Mouse (Mus musculus) lung, embryonic 14.5 days (tissue): ENCODE data around the gene Yjefn3. TPM values are rescaled to one million over a fixed set of nuclear protein-coding genes. Genes with fewer than 3 reads are reported as not detected.

Source experiments
- ATAC-seq: fragments of 200-750 bp; cut with Nextera tagmentation; 2 replicates; pipeline ENCODE4 v1.8.0; 2017; ENCODE audit warnings: mild to moderate bottlenecking, moderate TSS enrichment, moderate library complexity; ENCODE audit not compliant: insufficient read depth
- DNase-seq: peaks from one replicate; pipeline ENCODE4 v3.0.0-alpha.2; 2015
- H3K27ac ChIP-seq: fragments of 300-500 bp; sonication (generic); 2 replicates; pipeline ENCODE4 v1.5.1; 2014; ENCODE audit warnings: low read depth, mild to moderate bottlenecking, moderate library complexity
- H3K27me3 ChIP-seq: fragments of 300-500 bp; sonication (generic); 2 replicates; pipeline ENCODE4 v1.6.1; 2014; ENCODE audit warnings: low read length, control low read depth; ENCODE audit not compliant: insufficient read depth
- H3K36me3 ChIP-seq: fragments of 300-500 bp; sonication (generic); 2 replicates; pipeline ENCODE4 v1.6.1; 2014; ENCODE audit warnings: control low read depth; ENCODE audit not compliant: insufficient read depth
- H3K4me1 ChIP-seq: fragments of 300-500 bp; sonication (generic); 2 replicates; pipeline ENCODE4 v1.6.1; 2014; ENCODE audit warnings: antibody characterized with exemption, control low read depth; ENCODE audit not compliant: insufficient read depth
- H3K4me2 ChIP-seq: fragments of 300-500 bp; sonication (generic); 2 replicates; pipeline ENCODE4 v1.6.1; 2014; ENCODE audit warnings: mild to moderate bottlenecking
- H3K4me3 ChIP-seq: fragments of 300-500 bp; sonication (generic); 2 replicates; pipeline ENCODE4 v1.5.1; 2014; ENCODE audit warnings: low read depth, low read length
- H3K9ac ChIP-seq: fragments of 300-500 bp; sonication (generic); 2 replicates; pipeline ENCODE4 v1.6.1; 2014
- H3K9me3 ChIP-seq: fragments of 300-500 bp; sonication (generic); 2 replicates; pipeline ENCODE4 v1.6.1; 2016; ENCODE audit warnings: low read depth, low read length, control low read depth
- CTCF ChIP-seq: IDR thresholded peaks from 2 replicates; pipeline ENCODE4 v1.5.1; 2016; ENCODE audit warnings: antibody characterized with exemption, low read depth
- WGBS: fragments of 180-500 bp; shearing (Covaris S2); extraction: QIAGEN DNeasy Blood & Tissue Kit; methylation state at CpG from one replicate; pipeline ENCODE4 v1.1.7; 2014; 5-methylcytosine and 5-hydroxymethylcytosine counted together
- polyA plus RNA-seq: library from polyadenylated mRNA; unstranded; fragments of >200 nt; fragmentation: Nextera tagmentation; extraction: Ambion mirVana; gene quantifications from 2 replicates; pipeline ENCODE4 v1.2.1, GENCODE M21; 2014

Yjefn3 gene
- polyA plus RNA-seq, 1 experiment from 2014 or later, result 4.3 TPM

DNA sequence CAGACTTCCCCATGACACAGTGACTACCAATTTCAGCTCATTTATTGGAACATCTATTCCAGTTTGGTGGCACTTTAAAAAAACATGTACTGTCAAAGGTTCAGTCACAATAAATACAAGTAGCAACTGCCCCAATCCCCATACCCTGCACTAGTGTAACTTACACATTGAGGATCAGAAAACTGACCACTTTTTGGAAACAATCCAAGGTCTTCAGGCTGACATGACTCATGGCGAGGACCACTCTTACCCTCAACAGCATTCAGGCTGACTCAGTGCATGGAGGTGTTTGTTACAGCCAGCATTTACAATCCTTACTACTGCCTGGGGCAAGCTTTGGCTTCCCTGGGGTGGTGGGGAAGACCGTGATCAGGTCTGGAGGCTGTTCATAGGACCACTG, 4.6 kb upstream of the Yjefn3 start:
- no peaks in the 10 kb centered on the region for H3K4me1 ChIP-seq
- no peak overlapping the region for H3K4me2 ChIP-seq
- no peak overlapping the region for H3K9ac ChIP-seq
- no peaks in the 10 kb centered on the region for H3K9me3 ChIP-seq
- no peak overlapping the region for H3K4me3 ChIP-seq
- WGBS, result 72% methylated on average over 2 of the region's 2 CpGs
- no peak overlapping the region for H3K27ac ChIP-seq
- TF ChIP-seq CTCF, result no peak
- H3K27me3 ChIP-seq, result no peaks in the 10 kb centered on the region
- no peak for ATAC-seq
- DNase-seq, result no peak
- peaks cover 47% of the 10 kb centered on the region for H3K36me3 ChIP-seq

DNA sequence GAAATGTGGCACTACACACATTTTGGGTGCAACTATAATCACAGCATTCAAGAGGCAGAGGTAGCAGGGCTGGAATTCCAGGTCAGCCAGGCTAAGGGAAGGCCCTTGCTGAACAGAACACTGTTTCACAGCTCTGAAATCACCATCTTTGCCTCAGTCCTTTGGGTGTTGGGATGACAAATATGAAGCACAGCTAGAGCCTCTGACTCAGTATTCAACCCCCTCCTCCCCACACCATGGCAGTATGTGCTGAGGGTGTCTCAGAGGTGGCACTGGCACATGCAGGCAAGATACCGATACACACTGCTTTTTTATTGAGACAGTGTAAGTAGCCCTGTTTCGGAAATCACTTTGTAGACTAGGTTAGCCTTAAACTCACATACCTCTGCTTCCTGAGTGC, 3.7 kb upstream of the Yjefn3 start:
- Histone ChIP-seq H3K4me2 (no peak overlapping the region), H3K4me1 (no peaks in the 10 kb centered on the region), H3K9me3 (no peaks in the 10 kb centered on the region), H3K36me3 (peaks cover 38% of the 10 kb centered on the region), H3K4me3 (no peak overlapping the region), H3K27me3 (no peaks in the 10 kb centered on the region), H3K27ac (no peak overlapping the region), H3K9ac (no peak overlapping the region)
- no peak for DNase-seq
- no peak for ATAC-seq
- TF ChIP-seq CTCF, result no peak
- WGBS, result 83% methylated on average over 2 of the region's 2 CpGs

DNA sequence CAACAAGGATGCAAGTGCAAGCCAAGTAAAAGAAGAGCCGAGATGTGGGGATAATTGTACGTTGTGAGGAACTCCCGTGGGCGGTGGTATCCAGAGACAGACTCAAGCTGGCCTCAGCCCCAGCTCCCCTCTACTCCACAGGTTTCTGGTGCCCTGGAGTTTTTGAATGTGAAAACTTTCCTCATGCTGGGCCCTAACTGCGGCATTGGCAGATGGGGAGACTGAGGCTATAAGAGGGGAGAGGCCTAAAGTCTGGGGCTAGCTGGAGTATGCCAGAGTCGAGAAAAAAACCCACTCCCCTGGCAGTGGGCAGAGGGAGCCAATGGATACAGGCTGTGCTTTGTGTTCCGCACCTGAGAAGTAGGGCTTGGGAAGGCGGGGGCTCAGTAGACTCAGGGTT, 1.6 kb upstream of the Yjefn3 start:
- Histone ChIP-seq H3K27ac (no peak overlapping the region), H3K4me3 (no peak overlapping the region), H3K9me3 (no peaks in the 10 kb centered on the region), H3K4me2 (peak overlapping the region; percentile 94), H3K9ac (0 out of 2 replicates have a peak overlapping the region, but pooled peaks have one; percentile 27), H3K36me3 (peaks cover 17% of the 10 kb centered on the region), H3K27me3 (no peaks in the 10 kb centered on the region), H3K4me1 (peaks cover 6% of the 10 kb centered on the region)
- no peak for ATAC-seq
- DNase-seq, result no peak
- WGBS, result 69% methylated on average over 8 of the region's 8 CpGs
- TF ChIP-seq CTCF, result no peak

DNA sequence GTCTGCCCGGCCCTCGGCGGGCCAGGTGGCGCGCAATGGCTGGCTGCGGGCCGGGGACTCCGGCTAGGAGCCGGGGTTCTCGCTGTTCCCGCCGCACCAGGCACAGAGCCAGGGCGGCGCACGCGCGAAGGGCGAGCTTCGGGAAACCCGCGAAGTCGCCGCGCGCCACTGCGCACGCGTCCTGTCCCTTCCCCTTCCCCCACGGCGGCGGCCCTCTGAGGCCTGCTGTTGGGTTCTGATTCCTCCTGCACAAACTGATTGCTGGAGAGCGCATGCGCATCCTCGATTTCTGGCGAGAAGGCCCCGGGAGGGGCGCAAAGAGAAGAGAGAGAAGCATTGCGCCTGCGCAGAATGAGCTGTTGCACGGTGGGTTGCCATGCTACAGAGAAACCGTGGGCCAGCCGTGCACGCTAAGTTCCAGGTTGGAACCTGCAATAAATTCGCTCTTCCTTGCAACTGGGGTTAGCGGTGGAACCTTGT, 591 bp upstream of the Yjefn3 start:
- ATAC-seq (peak; percentile 87), DNase-seq (peak; percentile 100)
- TF ChIP-seq CTCF, result no peak
- no peaks in the 10 kb centered on the region for H3K27me3 ChIP-seq
- H3K27ac ChIP-seq, result peak overlapping the region; percentile 92
- no peaks in the 10 kb centered on the region for H3K9me3 ChIP-seq
- WGBS, result under 1% methylated on average over 45 of the region's 45 CpGs
- peak overlapping the region; percentile 94 for H3K4me2 ChIP-seq
- peak overlapping the region; percentile 72 for H3K4me3 ChIP-seq
- peaks cover 6% of the 10 kb centered on the region for H3K4me1 ChIP-seq
- H3K36me3 ChIP-seq, result peaks cover 14% of the 10 kb centered on the region; the same call in 1 of the 2 replicates
- H3K9ac ChIP-seq, result peak overlapping the region; percentile 75

DNA sequence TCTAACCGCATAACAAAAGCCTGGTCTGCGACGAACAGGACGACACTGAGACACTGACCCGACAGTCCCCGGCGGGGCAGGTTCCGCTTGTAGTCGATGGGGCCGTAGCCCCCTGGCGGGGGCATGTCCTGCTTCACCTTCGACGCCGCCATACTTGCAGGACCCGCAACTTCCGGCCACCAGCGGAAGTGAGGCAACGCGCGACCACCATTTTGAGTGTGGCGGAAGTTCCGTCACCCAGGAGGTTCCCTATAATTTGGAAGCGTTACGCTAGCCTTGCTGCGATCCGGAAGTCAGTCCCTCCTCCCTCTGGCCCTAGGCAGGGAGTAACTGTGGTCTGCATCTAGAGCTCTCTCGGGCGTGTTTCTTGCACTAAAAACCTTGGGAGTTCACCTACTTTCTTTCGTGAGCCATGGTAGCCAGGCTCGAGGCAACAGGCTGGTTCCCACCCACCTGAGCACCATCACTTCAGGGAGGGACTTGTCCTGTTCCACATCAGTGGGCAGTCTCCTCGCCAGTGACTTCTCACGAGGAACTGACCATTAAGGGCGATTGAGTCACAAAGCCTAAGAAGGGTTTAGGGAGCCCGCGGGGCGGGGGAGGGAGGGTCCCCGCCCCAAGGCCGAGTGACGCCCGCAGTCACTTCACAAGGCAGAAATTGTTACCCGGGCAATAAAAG, 889 bp downstream of the Yjefn3 start:
- ATAC-seq, result peak; percentile 76
- H3K4me3 ChIP-seq, result peak overlapping the region; percentile 72
- H3K27ac ChIP-seq, result peak overlapping the region; percentile 92
- H3K9me3 ChIP-seq, result no peaks in the 10 kb centered on the region
- TF ChIP-seq CTCF, result peak; percentile 81
- peak; percentile 99 for DNase-seq
- H3K9ac ChIP-seq, result peak overlapping the region; percentile 75
- H3K36me3 ChIP-seq, result peaks cover 16% of the 10 kb centered on the region
- H3K4me1 ChIP-seq, result peaks cover 6% of the 10 kb centered on the region
- peak overlapping the region; percentile 94 for H3K4me2 ChIP-seq
- H3K27me3 ChIP-seq, result no peaks in the 10 kb centered on the region
- 1% methylated on average over 41 of the region's 41 CpGs for WGBS

DNA sequence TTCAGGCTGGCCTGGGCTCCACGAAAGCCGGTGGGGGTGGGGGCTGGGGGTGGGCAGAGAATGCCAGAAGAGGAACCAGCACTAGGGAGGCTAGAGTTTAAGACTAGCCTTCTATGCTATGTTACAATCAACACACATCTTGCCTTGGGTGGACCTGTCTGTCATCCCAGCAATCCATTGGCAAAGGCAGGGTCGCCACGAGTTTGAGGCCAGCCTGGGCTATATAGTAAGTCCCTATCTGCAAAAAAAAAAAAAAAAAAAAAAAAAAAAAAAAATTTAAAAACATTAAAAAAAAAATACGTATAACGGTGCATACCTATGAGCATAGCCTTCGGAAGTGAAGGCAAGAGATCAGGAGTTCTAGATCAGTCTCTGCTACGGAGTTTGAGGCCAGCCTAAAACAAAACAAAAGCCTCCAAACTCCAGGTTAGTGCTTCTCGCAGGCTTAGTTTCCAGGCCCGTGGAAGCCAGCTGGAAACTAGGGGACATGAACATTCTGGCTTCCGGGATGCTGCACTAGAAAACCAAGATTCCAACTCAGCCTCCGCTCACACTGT, 1.5 kb downstream of the Yjefn3 start:
- peak overlapping the region; percentile 72 for H3K4me3 ChIP-seq
- DNase-seq (peak; percentile 19), ATAC-seq (no peak)
- peak overlapping the region; percentile 73 for H3K9ac ChIP-seq
- peaks cover 6% of the 10 kb centered on the region for H3K4me1 ChIP-seq
- TF ChIP-seq CTCF, result no peak
- H3K27me3 ChIP-seq, result no peaks in the 10 kb centered on the region
- no peaks in the 10 kb centered on the region for H3K9me3 ChIP-seq
- H3K27ac ChIP-seq, result peak overlapping the region; percentile 92
- WGBS, result 16% methylated on average over 12 of the region's 12 CpGs
- peak overlapping the region; percentile 94 for H3K4me2 ChIP-seq
- H3K36me3 ChIP-seq, result peaks cover 22% of the 10 kb centered on the region

DNA sequence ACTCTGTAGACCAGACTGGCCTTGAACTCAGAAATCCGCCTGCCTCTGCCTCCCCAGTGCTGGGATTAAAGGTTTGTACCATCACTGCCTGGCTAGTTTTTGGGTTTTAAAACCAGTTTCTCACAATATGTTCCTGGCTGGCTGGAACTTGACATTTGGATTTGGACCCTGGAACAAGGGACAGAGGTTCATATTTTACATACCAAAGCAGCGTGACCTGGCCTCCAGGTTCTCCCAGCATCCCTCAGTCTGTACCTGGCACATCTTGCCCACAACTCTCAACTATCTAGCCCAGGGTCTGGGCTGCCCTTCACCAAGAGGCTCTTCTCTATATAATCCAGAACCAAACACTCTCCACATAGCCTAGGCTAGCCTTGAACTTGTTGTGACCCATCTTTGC, 2.6 kb downstream of the Yjefn3 start:
- no peak overlapping the region for H3K4me2 ChIP-seq

More for the DNA sequence above, 2.6 kb downstream of the Yjefn3 start:
- no peaks in the 10 kb centered on the region for H3K9me3 ChIP-seq
- H3K4me3 ChIP-seq, result no peak overlapping the region
- DNase-seq (no peak), ATAC-seq (no peak)
- H3K4me1 ChIP-seq, result peaks cover 6% of the 10 kb centered on the region
- TF ChIP-seq CTCF, result no peak
- H3K27ac ChIP-seq, result no peak overlapping the region
- H3K9ac ChIP-seq, result no peak overlapping the region
- peaks cover 22% of the 10 kb centered on the region for H3K36me3 ChIP-seq
- WGBS, result 91% methylated on average over 2 of the region's 2 CpGs
- no peaks in the 10 kb centered on the region for H3K27me3 ChIP-seq
